Mouse (Mus musculus): ENCODE results near the gene Stt3b. TPM values are rescaled to one million over a fixed set of nuclear protein-coding genes. Genes with fewer than 3 reads are reported as not detected.

The Stt3b gene
- polyA plus RNA-seq, 1 experiment from 2014 or later = 56.6 TPM

GRCm38 (mm10) chr9:115271556-115271955 is 38.7 kb downstream of the Stt3b start:
- no peak overlapping the region for H3K4me2 ChIP-seq (replicated peaks; ENCODE audit: low read depth, low read length)
- no peak overlapping the region for H3K27ac ChIP-seq (ENCODE audit: low read length)
- H3K9me3 ChIP-seq (ENCODE audit: low read length) = no peaks in the 10 kb centered on the region
- H3K36me3 ChIP-seq (ENCODE audit: insufficient read depth, low read length) = peaks cover 4% of the 10 kb centered on the region
- H3K4me1 ChIP-seq (ENCODE audit: insufficient read depth, low read depth, low read length) = no peaks in the 10 kb centered on the region
- H3K27me3 ChIP-seq (replicated peaks; ENCODE audit: insufficient read depth, low read length) = no peaks in the 10 kb centered on the region
- no peak for TF ChIP-seq CTCF (IDR thresholded peaks at IDR 0.05)
- no peak for TF ChIP-seq EP300 (IDR thresholded peaks at IDR 0.05)
- WGBS = 47% methylated on average over 3 of the region's 3 CpGs
- H3K9ac ChIP-seq (replicated peaks; ENCODE audit: low read depth) = no peak overlapping the region
- ATAC-seq = no peak
- DNase-seq (ENCODE audit: low spot score) = no peak
- no peak overlapping the region for H3K4me3 ChIP-seq (ENCODE audit: low read depth, low read length)

- ATAC-seq (no peak), DNase-seq (ENCODE audit: low spot score) (no peak)
- H3K4me2 ChIP-seq (replicated peaks; ENCODE audit: low read depth, low read length) = no peak overlapping the region
- no peak for TF ChIP-seq EP300 (IDR thresholded peaks at IDR 0.05)
- TF ChIP-seq CTCF (IDR thresholded peaks at IDR 0.05) = no peak
- H3K4me3 ChIP-seq (ENCODE audit: low read depth, low read length) = no peak overlapping the region
- 77% methylated on average over 5 of the region's 5 CpGs for WGBS
- H3K36me3 ChIP-seq (ENCODE audit: insufficient read depth, low read length) = peaks cover 17% of the 10 kb centered on the region; the same call in 1 of the 2 replicates
- H3K27me3 ChIP-seq (replicated peaks; ENCODE audit: insufficient read depth, low read length) = no peaks in the 10 kb centered on the region
- no peak overlapping the region for H3K27ac ChIP-seq (ENCODE audit: low read length)
- no peak overlapping the region for H3K9ac ChIP-seq (replicated peaks; ENCODE audit: low read depth)
- H3K4me1 ChIP-seq (ENCODE audit: insufficient read depth, low read depth, low read length) = no peaks in the 10 kb centered on the region
- no peaks in the 10 kb centered on the region for H3K9me3 ChIP-seq (ENCODE audit: low read length)
These were observed 48.3 kb downstream of the Stt3b start for GRCm38 (mm10) chr9:115261896-115262295.

GRCm38 (mm10) chr9:115261456-115261855 is 48.8 kb downstream of the Stt3b start:
- peak; percentile 61 for DNase-seq (ENCODE audit: low spot score)

DNA sequence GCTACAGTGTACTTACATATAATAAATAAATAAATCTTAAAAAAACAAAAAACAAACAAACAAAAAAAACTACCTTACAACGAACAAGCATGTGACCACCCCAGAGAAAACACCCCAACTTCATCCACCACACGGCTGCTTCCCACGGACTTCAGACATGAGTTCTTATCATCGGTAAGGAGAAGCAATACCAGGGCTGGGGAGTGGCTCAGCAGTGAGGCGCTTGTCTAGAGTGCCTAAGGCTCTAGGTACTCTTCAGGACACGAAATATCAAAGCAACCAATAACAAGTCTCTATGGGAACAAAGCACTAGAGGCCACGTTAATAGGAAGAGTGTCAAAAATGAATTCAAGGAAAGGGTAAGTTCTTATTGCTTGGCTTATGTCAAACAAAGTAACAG is 49.8 kb downstream of the Stt3b start:
- no peaks in the 10 kb centered on the region for H3K4me1 ChIP-seq (ENCODE audit: insufficient read depth, low read depth, low read length)
- TF ChIP-seq EP300 (IDR thresholded peaks at IDR 0.05) (no peak), CTCF (IDR thresholded peaks at IDR 0.05) (no peak)
- no peaks in the 10 kb centered on the region for H3K27me3 ChIP-seq (replicated peaks; ENCODE audit: insufficient read depth, low read length)
- H3K4me2 ChIP-seq (replicated peaks; ENCODE audit: low read depth, low read length) = no peak overlapping the region
- ATAC-seq (no peak), DNase-seq (ENCODE audit: low spot score) (no peak)
- H3K36me3 ChIP-seq (ENCODE audit: insufficient read depth, low read length) = peaks cover 24% of the 10 kb centered on the region; the same call in 1 of the 2 replicates
- no peak overlapping the region for H3K27ac ChIP-seq (ENCODE audit: low read length)
- no peaks in the 10 kb centered on the region for H3K9me3 ChIP-seq (ENCODE audit: low read length)
- WGBS = 57% methylated on average over 7 of the region's 7 CpGs
- H3K4me3 ChIP-seq (ENCODE audit: low read depth, low read length) = no peak overlapping the region
- H3K9ac ChIP-seq (replicated peaks; ENCODE audit: low read depth) = no peak overlapping the region

More at GRCm38 (mm10) chr9:115261456-115261855, 48.8 kb downstream of the Stt3b start:
- Histone ChIP-seq H3K9me3 (ENCODE audit: low read length) (no peaks in the 10 kb centered on the region), H3K4me2 (replicated peaks; ENCODE audit: low read depth, low read length) (no peak overlapping the region), H3K4me3 (ENCODE audit: low read depth, low read length) (no peak overlapping the region), H3K27me3 (replicated peaks; ENCODE audit: insufficient read depth, low read length) (no peaks in the 10 kb centered on the region), H3K36me3 (ENCODE audit: insufficient read depth, low read length) (peaks cover 20% of the 10 kb centered on the region; the same call in 1 of the 2 replicates), H3K9ac (replicated peaks; ENCODE audit: low read depth) (no peak overlapping the region), H3K4me1 (ENCODE audit: insufficient read depth, low read depth, low read length) (no peaks in the 10 kb centered on the region), H3K27ac (ENCODE audit: low read length) (no peak overlapping the region)
- 0 out of 2 replicates have a peak, but pooled peaks have one; percentile 26 for ATAC-seq
- TF ChIP-seq CTCF (IDR thresholded peaks at IDR 0.05) = peak; percentile 77
- no peak for TF ChIP-seq EP300 (IDR thresholded peaks at IDR 0.05)
- WGBS = 77% methylated on average over 8 of the region's 8 CpGs

GRCm38 (mm10) chr9:115259866-115260265 is 50.4 kb downstream of the Stt3b start:
- Histone ChIP-seq H3K27ac (ENCODE audit: low read length) (no peak overlapping the region), H3K4me3 (ENCODE audit: low read depth, low read length) (no peak overlapping the region), H3K36me3 (ENCODE audit: insufficient read depth, low read length) (peaks cover 26% of the 10 kb centered on the region; the same call in 1 of the 2 replicates), H3K4me2 (replicated peaks; ENCODE audit: low read depth, low read length) (no peak overlapping the region), H3K9ac (replicated peaks; ENCODE audit: low read depth) (no peak overlapping the region), H3K4me1 (ENCODE audit: insufficient read depth, low read depth, low read length) (no peaks in the 10 kb centered on the region), H3K9me3 (ENCODE audit: low read length) (no peaks in the 10 kb centered on the region), H3K27me3 (replicated peaks; ENCODE audit: insufficient read depth, low read length) (no peaks in the 10 kb centered on the region)
- DNase-seq (ENCODE audit: low spot score) (no peak), ATAC-seq (no peak)
- WGBS = 85% methylated on average over 4 of the region's 4 CpGs
- TF ChIP-seq CTCF (IDR thresholded peaks at IDR 0.05) (no peak), EP300 (IDR thresholded peaks at IDR 0.05) (no peak)

- H3K36me3 ChIP-seq (ENCODE audit: insufficient read depth, low read length) = peaks cover 28% of the 10 kb centered on the region; the same call in 1 of the 2 replicates
- no peaks in the 10 kb centered on the region for H3K9me3 ChIP-seq (ENCODE audit: low read length)
- DNase-seq (ENCODE audit: low spot score) (no peak), ATAC-seq (no peak)
- no peaks in the 10 kb centered on the region for H3K27me3 ChIP-seq (replicated peaks; ENCODE audit: insufficient read depth, low read length)
- TF ChIP-seq EP300 (IDR thresholded peaks at IDR 0.05) (no peak), CTCF (IDR thresholded peaks at IDR 0.05) (no peak)
- WGBS = 67% methylated on average over 6 of the region's 6 CpGs
- no peak overlapping the region for H3K4me2 ChIP-seq (replicated peaks; ENCODE audit: low read depth, low read length)
- H3K27ac ChIP-seq (ENCODE audit: low read length) = no peak overlapping the region
- no peak overlapping the region for H3K9ac ChIP-seq (replicated peaks; ENCODE audit: low read depth)
- no peaks in the 10 kb centered on the region for H3K4me1 ChIP-seq (ENCODE audit: insufficient read depth, low read depth, low read length)
- no peak overlapping the region for H3K4me3 ChIP-seq (ENCODE audit: low read depth, low read length)
These were observed 52.4 kb downstream of the Stt3b start for GRCm38 (mm10) chr9:115257733-115258286.
